Mouse (Mus musculus) heart, postnatal 0 days (tissue): ENCODE data around the gene Kif5a.

Experiments used
- CTCF ChIP-seq: IDR thresholded peaks from 2 replicates; pipeline ENCODE4 v1.5.1; 2016; ENCODE audit warnings: antibody characterized with exemption, control low read depth, low read depth
- EP300 ChIP-seq: IDR thresholded peaks from 2 replicates; pipeline ENCODE4 v1.6.1; 2016; ENCODE audit warnings: antibody characterized with exemption, low read depth

DNA sequence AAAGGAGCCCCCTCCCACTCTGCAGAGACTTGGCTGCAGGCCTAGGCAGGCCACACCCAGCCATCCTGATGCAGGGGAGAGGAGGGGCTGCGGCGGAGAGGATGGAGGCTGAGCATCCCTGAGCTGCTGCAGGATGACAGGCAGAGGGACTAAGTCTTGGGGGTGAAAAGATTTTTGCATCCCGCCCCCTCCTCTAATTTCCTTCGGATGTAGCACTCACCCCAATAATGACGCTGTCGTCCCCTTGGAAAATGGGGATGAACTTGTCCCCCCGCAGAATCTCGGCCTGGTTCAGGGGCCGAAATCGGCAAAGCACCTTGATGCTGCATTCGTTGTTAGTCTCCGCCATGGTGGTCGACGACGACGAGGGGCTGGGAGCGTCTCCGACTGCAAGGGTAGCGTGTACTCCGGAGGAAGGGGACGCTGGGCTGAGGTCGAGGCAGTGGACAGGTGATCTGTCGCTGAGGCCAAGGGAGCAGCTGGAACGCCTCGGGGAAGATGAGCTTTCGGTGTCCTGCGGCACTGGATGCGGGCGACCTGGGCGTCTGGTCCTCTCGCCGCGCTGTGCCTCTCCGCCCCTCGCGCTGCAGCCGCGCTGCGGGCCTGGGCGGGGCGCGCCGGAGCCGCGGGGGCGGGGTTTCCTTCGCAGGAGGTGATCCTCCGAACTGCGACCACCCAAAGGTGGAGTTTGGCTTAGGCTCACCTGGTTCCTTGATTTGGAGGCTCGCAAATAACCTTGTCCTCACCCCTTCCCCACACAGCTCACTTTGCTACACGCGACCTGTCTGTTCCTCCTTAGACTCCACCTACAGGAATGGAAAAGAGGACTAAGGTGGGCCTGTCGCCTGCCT is at the start of gene Kif5a:
- TF ChIP-seq CTCF (no peak), EP300 (no peak)
